Mouse (Mus musculus): ENCODE data around the gene Polr3e. TPM values are rescaled to one million over a fixed set of nuclear protein-coding genes. Genes with fewer than 3 reads are reported as not detected.

Polr3e gene
- polyA plus RNA-seq, 1 experiment, result 27.2 TPM

GRCm38 (mm10) chr7:120916262-120916875 lies 1.2 kb upstream of the Polr3e start:
- DNase-seq, result no peak
- Histone ChIP-seq H3K27ac (ENCODE audit: insufficient read depth, low read length) (no peak overlapping the region), H3K4me1 (ENCODE audit: control insufficient read depth, insufficient read depth, low read length) (no peaks in the 10 kb centered on the region), H3K27me3 (ENCODE audit: control insufficient read depth, insufficient read depth, low read length) (no peaks in the 10 kb centered on the region), H3K4me3 (replicated peaks; ENCODE audit: insufficient read depth, low read depth, low read length) (no peak overlapping the region)
- TF ChIP-seq POLR2A (IDR thresholded peaks at IDR 0.05; ENCODE audit: borderline replicate concordance, insufficient read depth, low read length), result no peak
- no peak for TF ChIP-seq CTCF (IDR thresholded peaks at IDR 0.05; ENCODE audit: borderline replicate concordance, insufficient read depth, low read depth, low read length)
- WGBS, result 55% methylated on average over 11 of the region's 11 CpGs

DNA sequence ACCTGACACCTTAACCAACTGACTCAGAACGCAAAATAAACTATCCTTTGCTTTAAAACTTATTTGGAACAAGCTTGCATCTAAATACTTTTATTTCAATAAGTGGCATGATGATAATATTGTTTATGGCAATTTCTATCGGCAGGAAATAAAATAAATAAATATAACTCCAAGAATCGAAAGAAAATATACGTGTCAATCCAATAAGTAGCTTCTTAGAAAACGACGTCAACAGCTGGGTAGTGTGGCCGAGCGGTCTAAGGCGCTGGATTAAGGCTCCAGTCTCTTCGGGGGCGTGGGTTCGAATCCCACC lies 309 bp upstream of the Polr3e start:
- WGBS, result 6% methylated on average over 12 of the region's 12 CpGs
- DNase-seq, result no peak
- no peaks in the 10 kb centered on the region for H3K27me3 ChIP-seq (ENCODE audit: control insufficient read depth, insufficient read depth, low read length)
- H3K27ac ChIP-seq (ENCODE audit: insufficient read depth, low read length), result no peak overlapping the region
- no peak for TF ChIP-seq CTCF (IDR thresholded peaks at IDR 0.05; ENCODE audit: borderline replicate concordance, insufficient read depth, low read depth, low read length)
- no peak for TF ChIP-seq POLR2A (IDR thresholded peaks at IDR 0.05; ENCODE audit: borderline replicate concordance, insufficient read depth, low read length)
- H3K4me3 ChIP-seq (replicated peaks; ENCODE audit: insufficient read depth, low read depth, low read length), result peak overlapping the region; percentile 72
- no peaks in the 10 kb centered on the region for H3K4me1 ChIP-seq (ENCODE audit: control insufficient read depth, insufficient read depth, low read length)

DNA sequence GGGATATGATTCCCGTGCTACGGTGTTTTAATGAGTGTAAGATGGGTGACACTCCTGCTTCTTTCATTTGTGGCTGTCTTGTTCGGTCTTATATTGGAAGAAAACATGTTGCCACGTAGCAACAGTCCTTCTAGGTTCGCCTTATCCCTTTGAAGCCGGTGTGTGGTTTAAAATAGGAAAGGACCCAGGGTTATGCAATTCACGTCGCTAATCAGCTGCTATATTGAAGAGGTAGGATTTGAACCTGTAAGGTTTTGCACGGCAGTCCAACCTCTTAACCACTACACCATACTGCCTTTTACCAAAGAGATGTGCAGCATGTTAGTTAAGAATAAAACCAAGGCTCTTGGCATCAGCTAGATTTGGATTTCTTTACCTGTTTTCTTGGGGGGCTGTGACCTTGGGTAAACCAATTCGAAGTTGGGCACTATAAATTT lies 1.0 kb downstream of the Polr3e start:
- 6% methylated on average over 10 of the region's 10 CpGs for WGBS
- no peaks in the 10 kb centered on the region for H3K4me1 ChIP-seq (ENCODE audit: control insufficient read depth, insufficient read depth, low read length)
- no peaks in the 10 kb centered on the region for H3K27me3 ChIP-seq (ENCODE audit: control insufficient read depth, insufficient read depth, low read length)
- H3K27ac ChIP-seq (ENCODE audit: insufficient read depth, low read length), result no peak overlapping the region
- no peak for TF ChIP-seq CTCF (IDR thresholded peaks at IDR 0.05; ENCODE audit: borderline replicate concordance, insufficient read depth, low read depth, low read length)
- TF ChIP-seq POLR2A (IDR thresholded peaks at IDR 0.05; ENCODE audit: borderline replicate concordance, insufficient read depth, low read length), result no peak
- peak; percentile 43 to 72 for DNase-seq
- H3K4me3 ChIP-seq (replicated peaks; ENCODE audit: insufficient read depth, low read depth, low read length), result peak overlapping the region; percentile 72

DNA sequence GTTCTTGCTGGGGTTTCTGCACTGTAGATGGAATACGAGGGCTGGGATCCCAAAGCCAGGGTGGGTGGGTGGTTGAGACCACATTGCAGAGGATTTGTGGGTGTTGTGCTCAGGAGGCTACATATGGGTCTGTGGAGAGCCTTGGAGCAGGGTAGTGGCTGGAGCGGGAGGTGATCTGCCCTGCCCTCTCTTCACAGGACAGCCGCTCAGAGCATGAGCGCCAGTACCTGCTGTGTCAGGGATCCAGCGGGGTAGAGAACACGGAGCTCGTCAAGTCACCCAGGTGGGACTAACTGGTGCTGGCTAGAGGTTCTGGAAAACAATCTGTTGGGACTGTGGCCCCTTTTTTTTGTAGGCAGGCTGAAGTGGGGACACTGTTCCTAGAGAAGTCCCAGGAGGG lies 15.6 kb downstream of the Polr3e start:
- H3K4me1 ChIP-seq (ENCODE audit: control insufficient read depth, insufficient read depth, low read length), result peaks cover 8% of the 10 kb centered on the region; the same call in 1 of the 2 replicates
- WGBS, result 67% methylated on average over 7 of the region's 7 CpGs
- H3K27ac ChIP-seq (ENCODE audit: insufficient read depth, low read length), result no peak overlapping the region
- H3K27me3 ChIP-seq (ENCODE audit: control insufficient read depth, insufficient read depth, low read length), result no peaks in the 10 kb centered on the region
- H3K4me3 ChIP-seq (replicated peaks; ENCODE audit: insufficient read depth, low read depth, low read length), result no peak overlapping the region
- no peak for DNase-seq
- no peak for TF ChIP-seq CTCF (IDR thresholded peaks at IDR 0.05; ENCODE audit: borderline replicate concordance, insufficient read depth, low read depth, low read length)
- no peak for TF ChIP-seq POLR2A (IDR thresholded peaks at IDR 0.05; ENCODE audit: borderline replicate concordance, insufficient read depth, low read length)

GRCm38 (mm10) chr7:120933680-120934195 lies 16.2 kb downstream of the Polr3e start:
- H3K27me3 ChIP-seq (ENCODE audit: control insufficient read depth, insufficient read depth, low read length), result no peaks in the 10 kb centered on the region
- 62% methylated on average over 5 of the region's 5 CpGs for WGBS
- no peak for DNase-seq
- H3K4me1 ChIP-seq (ENCODE audit: control insufficient read depth, insufficient read depth, low read length), result peaks cover 8% of the 10 kb centered on the region; the same call in 1 of the 2 replicates
- no peak overlapping the region for H3K27ac ChIP-seq (ENCODE audit: insufficient read depth, low read length)
- H3K4me3 ChIP-seq (replicated peaks; ENCODE audit: insufficient read depth, low read depth, low read length), result no peak overlapping the region
- TF ChIP-seq CTCF (IDR thresholded peaks at IDR 0.05; ENCODE audit: borderline replicate concordance, insufficient read depth, low read depth, low read length), result no peak
- TF ChIP-seq POLR2A (IDR thresholded peaks at IDR 0.05; ENCODE audit: borderline replicate concordance, insufficient read depth, low read length), result no peak

GRCm38 (mm10) chr7:120934716-120935115 lies 17.2 kb downstream of the Polr3e start:
- H3K27ac ChIP-seq (ENCODE audit: insufficient read depth, low read length), result no peak overlapping the region
- H3K4me1 ChIP-seq (ENCODE audit: control insufficient read depth, insufficient read depth, low read length), result peaks cover 8% of the 10 kb centered on the region; the same call in 1 of the 2 replicates
- 25% methylated on average over 5 of the region's 5 CpGs for WGBS
- no peaks in the 10 kb centered on the region for H3K27me3 ChIP-seq (ENCODE audit: control insufficient read depth, insufficient read depth, low read length)
- peak; percentile 43 to 50 for DNase-seq
- H3K4me3 ChIP-seq (replicated peaks; ENCODE audit: insufficient read depth, low read depth, low read length), result no peak overlapping the region
- TF ChIP-seq POLR2A (IDR thresholded peaks at IDR 0.05; ENCODE audit: borderline replicate concordance, insufficient read depth, low read length) (no peak), CTCF (IDR thresholded peaks at IDR 0.05; ENCODE audit: borderline replicate concordance, insufficient read depth, low read depth, low read length) (peak; percentile 78)

- no peaks in the 10 kb centered on the region for H3K4me1 ChIP-seq (ENCODE audit: control insufficient read depth, insufficient read depth, low read length)
- H3K27ac ChIP-seq (ENCODE audit: insufficient read depth, low read length), result no peak overlapping the region
- TF ChIP-seq POLR2A (IDR thresholded peaks at IDR 0.05; ENCODE audit: borderline replicate concordance, insufficient read depth, low read length), result no peak
- TF ChIP-seq CTCF (IDR thresholded peaks at IDR 0.05; ENCODE audit: borderline replicate concordance, insufficient read depth, low read depth, low read length), result no peak
- WGBS, result 90% methylated on average over 4 of the region's 4 CpGs
- H3K4me3 ChIP-seq (replicated peaks; ENCODE audit: insufficient read depth, low read depth, low read length), result no peak overlapping the region
- DNase-seq, result no peak
- no peaks in the 10 kb centered on the region for H3K27me3 ChIP-seq (ENCODE audit: control insufficient read depth, insufficient read depth, low read length)
Measured at GRCm38 (mm10) chr7:120936522-120936921, 19.0 kb downstream of the Polr3e start.

- DNase-seq, result no peak
- Histone ChIP-seq H3K27ac (ENCODE audit: insufficient read depth, low read length) (no peak overlapping the region), H3K4me1 (ENCODE audit: control insufficient read depth, insufficient read depth, low read length) (no peaks in the 10 kb centered on the region), H3K27me3 (ENCODE audit: control insufficient read depth, insufficient read depth, low read length) (no peaks in the 10 kb centered on the region), H3K4me3 (replicated peaks; ENCODE audit: insufficient read depth, low read depth, low read length) (no peak overlapping the region)
- 61% methylated on average over 9 of the region's 9 CpGs for WGBS
- TF ChIP-seq CTCF (IDR thresholded peaks at IDR 0.05; ENCODE audit: borderline replicate concordance, insufficient read depth, low read depth, low read length) (no peak), POLR2A (IDR thresholded peaks at IDR 0.05; ENCODE audit: borderline replicate concordance, insufficient read depth, low read length) (no peak)
Measured at GRCm38 (mm10) chr7:120938206-120938605, 20.7 kb downstream of the Polr3e start.
